Mouse (Mus musculus) MEL-GATA-1-ER (cell line): Measurements from ENCODE around the gene Myl7.
"Not testable (repeated sequence)": the region's sequence is repeated elsewhere in the genome, so short reads cannot be mapped to it uniquely, and the experiment has no call there.

Experiments
- DNase-seq: peaks from one replicate; pipeline ENCODE4 v3.0.0-alpha.2; 2012; ENCODE audit warnings: low read depth; ENCODE audit errors: extremely low read depth

Myl7 gene

DNA sequence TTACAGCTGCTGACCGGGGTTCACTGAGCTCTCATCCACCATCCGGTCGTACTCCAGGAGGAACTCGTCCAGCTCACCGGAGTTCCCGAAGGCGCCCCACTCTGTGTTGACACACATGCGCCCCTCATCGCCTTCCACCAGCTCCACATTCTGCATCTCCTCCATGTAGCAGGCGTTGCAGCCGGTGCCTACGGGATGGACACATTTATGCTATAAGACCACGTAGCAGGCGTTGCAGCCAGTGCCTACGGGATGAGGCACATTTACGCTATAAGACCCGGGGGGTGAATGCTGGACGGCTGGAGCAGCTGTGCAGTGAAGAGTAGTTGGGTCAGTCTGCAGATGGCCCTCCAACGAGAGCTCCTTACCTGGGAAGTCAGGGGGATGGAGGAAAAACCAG lies 5.8 kb upstream of the Myl7 start:
- DNase-seq, result no peak

DNA sequence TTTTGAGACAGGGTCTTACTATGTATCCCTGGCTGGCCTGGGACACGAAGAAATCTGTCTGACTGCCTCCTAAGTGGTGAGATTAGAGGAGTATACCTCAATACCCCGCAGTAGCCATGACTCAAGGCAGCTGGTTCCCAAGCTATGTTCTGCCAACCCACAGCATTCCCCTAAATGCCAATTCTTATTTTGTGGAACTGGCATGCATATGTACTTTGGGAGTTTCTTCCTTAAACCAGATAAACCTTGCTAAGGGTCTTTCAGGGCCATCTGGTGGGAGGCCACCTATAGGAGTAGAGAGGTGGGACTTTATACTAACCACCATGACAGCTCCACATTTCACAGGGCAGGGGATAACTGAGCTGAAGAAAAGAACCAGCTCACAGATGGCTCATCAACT lies 5.3 kb upstream of the Myl7 start:
- DNase-seq, result no peak

DNA sequence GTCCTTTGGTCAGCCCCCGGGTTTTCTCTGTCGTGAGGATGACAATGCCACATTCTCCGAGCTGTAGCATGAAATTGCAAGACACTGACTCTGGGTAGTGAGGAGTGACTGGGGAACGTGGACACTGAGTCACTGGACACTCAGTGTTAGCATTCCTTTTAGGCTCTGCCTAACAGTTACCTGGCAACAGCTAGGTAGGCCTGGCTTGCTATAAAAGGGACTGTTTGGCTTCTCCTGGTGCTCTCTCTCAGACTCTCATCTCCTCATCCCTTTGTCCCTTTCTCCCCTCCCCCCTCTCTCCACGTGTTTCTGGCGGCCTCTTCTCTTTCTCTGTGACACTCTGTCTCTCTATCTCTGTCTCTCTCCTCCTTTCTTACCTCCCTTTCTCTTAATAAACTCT lies 3.8 kb upstream of the Myl7 start:
- DNase-seq, result no peak

DNA sequence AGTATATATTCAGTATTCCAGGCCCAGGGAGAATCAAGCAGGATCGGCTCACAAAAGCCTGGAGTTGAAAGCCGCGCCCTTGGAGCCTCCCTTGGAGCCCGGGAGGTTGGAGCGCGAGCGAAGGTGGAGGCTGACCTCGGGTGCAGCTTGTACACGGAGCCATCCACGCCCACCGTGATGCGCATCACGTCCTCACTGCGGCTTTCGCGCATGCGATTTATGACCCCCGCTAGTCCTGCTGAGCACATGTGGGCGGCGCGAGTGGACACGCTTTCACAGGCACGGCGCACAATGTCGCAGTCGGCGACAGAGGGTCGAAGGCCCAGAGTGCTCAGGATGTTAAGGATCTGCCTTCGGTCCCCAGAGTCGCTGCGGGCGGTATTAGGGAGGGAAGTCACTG lies 3.4 kb upstream of the Myl7 start:
- no peak for DNase-seq

DNA sequence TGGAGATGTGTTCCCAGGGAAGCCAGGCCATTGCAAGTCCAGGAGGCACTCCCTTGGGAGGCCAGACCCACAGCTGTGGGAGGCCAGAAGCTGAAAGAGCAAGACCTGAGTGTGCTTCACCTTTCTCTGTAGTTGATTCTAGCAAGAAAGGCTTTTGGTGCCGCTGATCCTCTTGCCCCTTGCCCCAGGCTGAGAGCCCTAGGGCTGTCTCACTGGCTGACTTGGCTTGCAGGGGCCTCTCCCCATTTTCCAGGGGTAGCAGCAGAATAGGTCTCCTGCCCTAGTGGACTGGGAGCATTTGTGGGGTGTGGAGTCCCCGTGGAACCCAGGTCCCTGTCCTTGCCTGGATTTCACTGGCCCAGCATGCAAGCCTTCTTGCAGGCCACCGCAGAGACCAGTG lies 2.7 kb upstream of the Myl7 start:
- DNase-seq, result no peak

DNA sequence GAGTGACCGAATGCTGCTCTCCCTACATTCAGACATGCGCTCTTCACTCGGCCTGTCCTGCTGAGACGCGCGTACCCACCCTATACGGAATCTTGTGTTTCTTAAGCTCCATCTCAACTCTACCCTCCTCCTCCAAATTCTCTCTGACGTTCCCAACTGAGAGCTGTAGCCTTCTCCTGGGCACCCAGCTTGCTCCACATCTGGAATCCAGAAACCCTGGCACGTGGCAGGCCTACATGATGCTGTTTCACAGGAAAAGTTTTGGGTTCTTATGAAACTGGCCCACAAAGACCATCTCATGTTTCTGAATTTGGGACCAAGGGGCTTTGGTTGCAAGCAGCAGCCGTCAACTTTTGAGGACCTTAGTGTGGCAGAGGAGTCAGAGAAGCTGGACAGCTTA lies 704 bp upstream of the Myl7 start:
- DNase-seq, result no peak

DNA sequence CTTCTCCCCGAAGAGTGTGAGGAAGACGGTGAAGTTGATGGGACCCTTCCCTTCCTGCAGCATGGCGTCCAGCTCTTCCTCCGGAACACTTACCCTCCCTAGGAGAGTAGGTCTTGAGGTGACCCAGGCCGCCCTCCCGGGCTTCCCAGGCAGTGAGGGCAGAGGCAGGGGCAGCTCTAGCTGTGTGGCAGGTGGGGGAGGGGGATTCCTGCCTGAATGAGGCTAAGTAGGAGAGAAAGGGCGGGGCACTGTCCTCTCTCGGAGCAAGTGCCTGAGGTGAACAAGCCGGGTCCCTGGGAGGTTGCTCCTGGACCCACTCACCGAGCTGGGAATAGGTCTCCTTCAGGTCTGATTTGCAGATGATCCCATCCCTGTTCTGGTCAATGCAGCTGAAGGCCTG lies 743 bp downstream of the Myl7 start:
- DNase-seq, result no peak

DNA sequence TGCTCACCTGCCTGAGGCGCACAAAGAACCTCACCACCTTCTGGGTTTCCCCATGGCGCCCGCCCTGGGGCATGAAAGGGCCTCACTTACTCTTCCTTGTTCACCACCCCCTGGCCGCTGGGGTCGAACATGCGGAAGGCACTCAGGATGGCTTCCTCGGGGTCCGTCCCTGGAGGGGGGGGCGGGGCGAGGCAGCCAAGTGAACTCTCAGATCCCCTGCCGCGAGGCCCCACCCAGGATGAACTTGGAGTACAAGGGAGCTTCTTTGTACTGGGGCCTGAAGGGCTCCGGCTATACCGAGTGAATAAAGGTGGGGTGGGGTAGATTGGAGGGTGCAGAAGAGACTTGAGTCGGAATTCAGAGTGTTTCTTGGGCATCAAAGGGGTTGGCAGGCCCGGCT lies 1.4 kb downstream of the Myl7 start:
- DNase-seq, result no peak

DNA sequence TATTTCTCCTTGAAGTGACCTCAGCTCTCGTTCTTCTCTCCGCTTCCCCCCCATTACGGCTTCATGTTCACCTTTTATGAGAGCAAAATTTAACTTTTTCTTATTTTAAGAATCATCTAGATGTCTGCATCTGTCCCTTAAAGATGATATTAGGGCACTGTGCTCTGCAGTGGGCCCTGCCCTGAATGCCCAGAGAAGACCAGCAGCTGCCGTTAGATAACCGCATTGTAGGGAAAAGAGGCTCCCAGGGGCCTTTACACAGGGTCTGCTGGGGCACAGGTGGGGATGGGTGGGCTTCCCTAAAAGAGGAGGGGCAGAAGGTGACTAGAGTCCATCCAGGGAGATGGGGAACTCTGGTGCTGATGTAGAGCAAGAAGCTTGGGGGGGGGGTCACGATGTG lies 4.8 kb downstream of the Myl7 start:
- DNase-seq, result no peak

DNA sequence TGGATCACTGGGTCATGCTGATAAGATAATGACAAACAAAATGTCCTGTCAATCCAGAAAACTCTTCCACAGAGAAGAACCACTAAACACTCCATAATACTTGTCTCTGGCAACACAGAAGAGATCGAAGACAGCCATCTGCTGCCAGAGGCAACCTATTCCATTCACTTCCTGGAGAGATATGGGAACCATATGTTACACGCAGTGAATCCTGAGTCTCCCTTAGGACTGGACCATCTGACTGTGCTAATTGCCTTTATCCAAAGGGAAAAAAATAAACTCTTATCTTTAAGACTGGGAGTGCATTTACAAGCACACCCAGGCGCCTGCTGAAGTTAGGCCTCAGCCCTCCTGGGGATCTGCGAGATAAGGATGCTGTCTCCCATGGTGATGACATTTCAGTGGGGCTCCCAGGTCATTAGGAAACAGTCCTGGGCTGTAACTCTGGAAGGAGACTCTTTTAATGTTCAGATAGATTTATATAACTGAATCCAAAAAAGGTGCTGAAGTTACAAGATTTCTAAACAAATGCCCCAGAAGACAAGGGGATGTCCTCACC lies 5.7 kb downstream of the Myl7 start:
- no peak for DNase-seq

DNA sequence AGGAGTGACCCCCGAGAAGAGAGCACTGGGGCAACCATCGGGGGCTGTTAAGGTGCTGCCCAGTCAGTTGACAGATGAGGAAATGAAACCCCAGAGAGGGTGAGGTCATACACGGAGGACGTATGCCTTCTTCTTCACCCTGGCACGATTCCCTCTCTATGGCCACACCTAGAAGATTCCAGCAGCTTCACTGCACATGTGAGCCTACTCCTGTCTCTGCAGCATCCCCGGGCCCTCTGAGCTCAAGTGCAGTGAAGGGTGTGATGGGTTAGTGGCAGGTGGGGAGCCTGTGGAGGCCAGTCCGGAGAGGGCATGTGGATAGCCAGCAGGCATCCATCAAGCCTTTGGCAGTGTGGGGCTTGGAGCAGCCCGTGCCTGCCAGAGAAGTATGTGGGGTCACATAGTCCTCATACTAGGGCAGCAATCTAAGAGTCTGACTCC lies 6.4 kb downstream of the Myl7 start:
- no peak for DNase-seq

DNA sequence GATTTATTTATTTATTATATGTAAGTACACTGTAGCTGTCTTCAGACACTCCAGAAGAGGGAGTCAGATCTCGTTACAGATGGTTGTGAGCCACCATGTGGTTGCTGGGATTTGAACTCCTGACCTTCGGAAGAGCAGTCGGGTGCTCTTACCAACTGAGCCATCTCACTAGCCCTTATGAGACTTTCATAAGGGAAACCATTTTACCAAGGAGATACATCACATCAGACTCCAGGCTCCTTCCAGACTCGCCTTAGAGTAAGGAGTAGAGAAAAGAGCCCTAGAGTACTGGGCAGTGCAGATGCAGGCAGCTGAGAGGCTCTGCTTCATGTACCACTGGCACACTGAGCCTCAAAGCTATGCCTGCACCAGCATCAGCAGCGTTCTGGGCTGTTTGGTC lies 10.0 kb downstream of the Myl7 start:
- DNase-seq, result not testable (repeated sequence)

DNA sequence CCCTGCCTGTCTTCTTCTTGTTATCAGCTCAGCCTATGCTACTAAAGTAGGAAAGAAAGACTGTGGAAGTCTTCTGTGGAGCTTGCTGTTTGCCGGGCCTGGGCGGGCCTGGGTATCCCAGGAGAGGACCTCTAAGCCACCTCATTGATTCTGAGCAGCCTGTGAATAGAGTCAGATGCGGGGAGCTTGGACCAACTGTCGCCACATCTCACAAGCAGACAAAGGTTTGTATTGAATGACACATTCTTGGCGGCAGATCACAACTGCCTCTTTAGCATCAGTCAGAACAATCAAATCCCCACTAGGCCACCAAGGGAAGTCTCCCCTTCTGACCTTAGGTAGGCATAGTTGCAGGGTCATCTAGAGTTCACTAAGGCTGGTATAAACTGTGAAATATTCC lies 11.3 kb downstream of the Myl7 start:
- no peak for DNase-seq

DNA sequence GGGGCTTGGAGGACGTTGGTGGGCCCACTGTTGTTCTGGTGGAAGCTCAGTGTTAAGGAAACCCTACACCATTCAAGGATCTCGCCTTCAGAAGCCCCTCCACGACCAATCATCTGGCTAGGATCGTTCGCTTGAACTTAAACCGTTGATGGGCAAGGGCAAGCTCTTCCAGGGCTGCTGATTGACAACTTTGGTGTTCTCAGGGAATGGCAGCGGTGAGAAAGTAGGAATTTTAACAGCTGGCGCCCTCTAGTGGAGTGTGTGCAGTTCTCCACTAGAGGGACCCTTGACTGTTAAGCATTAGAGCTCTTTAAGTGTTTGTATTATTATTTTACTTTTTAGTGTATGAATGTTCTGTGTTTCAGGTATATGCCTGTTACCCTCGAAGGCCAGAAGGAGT lies 12.4 kb downstream of the Myl7 start:
- DNase-seq, result peak; percentile 39

DNA sequence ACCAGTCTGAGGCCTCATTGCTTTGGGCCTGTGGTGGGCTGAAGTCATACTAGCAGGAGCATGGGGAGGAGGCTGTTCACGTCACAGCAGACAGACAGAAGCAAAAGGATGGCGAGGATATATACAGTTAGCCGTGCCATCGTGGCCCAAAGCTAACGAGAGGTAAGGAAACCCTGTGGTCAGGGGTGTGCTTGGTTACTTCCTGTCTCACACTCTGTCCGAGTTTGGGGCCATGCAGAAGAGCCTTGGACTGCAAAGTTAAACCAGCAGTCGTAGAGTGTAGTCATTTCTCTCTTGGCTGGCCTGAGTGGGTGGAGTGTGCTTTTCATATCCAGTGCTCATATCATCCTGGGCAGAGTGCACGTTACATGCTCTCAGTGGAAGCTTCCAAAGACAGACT lies 16.1 kb downstream of the Myl7 start:
- DNase-seq, result no peak

DNA sequence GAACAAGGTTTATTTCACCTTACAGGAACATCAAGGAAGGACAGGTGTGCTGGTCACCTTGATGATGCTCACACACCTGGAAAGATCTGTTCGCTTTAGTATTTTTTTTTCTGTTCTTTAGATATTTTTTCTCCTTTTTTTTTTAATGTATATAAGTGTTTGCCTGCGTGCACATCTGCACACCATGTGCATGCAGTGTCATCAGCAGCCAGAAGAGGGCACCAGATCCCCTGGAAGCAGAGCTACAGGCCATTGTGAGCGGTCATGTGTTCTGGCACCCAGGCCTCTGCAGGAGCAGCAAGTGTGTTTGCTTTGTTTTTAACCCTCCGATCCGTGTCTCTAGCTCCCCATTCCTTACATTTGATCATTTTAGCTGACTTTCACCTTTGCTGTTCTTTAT lies 18.7 kb downstream of the Myl7 start:
- DNase-seq, result peak; percentile 69

DNA sequence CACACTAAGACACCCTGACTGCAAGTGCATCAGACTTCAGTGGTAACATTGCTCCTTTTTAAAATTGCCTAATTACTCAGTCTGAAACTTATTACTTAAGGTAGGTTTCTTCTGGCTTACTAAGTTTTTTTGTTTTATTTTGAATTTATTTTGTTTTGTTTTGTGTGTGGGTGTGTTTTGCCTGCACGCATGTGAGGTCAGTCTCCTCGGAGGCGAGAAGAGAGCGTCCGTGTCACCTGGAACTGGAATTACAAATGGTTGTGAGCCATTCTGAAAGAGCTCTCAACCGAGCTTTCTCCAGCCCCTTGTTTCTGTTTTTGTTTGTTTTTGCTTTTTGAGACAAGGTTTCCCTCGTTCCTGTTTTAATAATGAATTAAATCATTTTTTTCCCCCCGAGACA lies 19.9 kb downstream of the Myl7 start:
- DNase-seq, result no peak

DNA sequence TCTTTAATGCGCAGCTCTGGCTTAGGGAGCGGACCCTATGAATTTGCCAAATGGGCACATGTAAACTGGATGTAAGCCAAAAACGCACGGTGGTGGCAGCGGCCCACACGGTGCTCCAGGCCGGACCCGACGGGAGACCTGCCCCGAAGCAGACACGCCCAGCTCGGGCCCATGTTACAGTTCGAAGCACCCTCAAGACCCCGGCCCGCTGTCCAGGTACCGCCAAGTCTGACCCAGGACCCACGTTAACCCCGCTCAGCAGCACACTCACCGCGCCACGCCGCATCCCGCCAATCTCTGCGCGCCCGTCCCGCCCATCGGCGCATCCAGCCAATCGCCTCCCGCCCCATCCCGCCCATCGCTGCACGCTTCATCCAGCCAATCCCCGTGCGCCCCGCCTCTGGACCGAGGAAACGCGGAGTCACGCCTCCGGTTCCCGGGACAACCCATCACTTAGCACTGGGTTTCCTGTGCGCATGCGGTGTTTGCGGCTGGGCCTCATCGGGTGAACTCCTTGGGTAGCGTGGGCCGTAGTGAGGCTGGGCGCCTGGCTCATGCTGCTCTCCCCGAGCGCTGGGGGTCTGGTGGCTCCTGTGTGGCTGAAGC lies 20.6 kb downstream of the Myl7 start, which contains the start of gene Pold2:
TSS of gene Pold2 (minus strand) at position 372 of the 606 bp plus-strand sequence.
- DNase-seq, result peak; percentile 95

DNA sequence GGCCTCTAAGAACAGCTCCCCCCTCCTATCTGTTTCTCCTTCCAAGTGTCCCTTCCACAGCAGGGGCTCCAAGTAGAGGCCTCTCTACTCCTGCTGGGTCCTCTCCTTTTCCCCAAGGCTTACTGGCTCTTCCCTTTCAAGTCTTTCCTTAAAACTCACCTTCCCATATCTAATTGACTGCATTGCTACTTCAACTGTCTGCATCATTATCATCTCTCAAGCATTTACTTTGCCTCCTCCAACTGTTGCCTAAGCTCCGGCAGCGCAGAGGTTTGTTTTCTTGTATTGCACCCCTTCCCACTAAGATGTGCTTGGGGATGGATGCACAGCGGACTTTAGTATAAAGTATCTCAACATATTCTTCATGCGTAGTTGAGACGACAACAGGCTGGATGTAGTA lies 21.2 kb downstream of the Myl7 start:
- DNase-seq, result no peak

DNA sequence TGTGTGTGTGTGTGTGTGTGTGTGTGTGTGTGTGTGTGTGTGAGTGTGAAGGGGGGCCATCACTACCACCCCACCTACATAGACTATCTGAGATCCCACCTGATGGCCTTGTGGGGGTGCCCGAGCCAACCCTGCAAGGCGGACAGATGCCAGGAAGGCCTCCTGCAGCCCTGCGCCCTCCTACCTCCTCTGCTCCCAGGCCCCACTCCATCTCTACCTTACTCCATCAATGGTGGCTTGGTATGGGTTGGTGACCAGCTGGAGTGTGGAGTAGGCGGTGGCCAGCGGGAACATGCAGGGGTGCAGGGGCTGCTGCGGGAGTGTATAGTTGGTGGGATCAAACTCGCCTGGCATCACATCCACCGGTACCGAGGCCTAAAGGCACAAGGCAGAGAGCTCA lies 25.4 kb downstream of the Myl7 start:
- no peak for DNase-seq

DNA sequence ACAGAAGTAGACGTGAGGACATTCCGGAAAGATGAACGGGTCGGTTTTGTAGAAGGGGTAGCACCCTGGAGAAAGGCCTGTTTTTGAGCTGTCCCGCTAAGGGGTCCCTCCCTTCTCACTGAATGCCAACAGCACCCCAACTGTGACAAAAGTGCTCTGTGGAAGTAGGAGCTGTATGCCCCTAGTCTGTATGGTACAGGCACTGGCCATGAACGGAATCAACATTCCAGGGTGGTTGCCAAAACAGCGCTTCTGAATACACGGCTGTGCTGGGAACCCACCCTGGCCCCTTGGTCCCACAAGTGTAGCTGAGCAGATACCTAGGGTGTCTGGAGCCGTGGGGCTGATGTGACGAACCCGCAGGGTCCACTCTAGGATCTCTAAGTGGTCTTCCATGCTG lies 25.9 kb downstream of the Myl7 start:
- no peak for DNase-seq

DNA sequence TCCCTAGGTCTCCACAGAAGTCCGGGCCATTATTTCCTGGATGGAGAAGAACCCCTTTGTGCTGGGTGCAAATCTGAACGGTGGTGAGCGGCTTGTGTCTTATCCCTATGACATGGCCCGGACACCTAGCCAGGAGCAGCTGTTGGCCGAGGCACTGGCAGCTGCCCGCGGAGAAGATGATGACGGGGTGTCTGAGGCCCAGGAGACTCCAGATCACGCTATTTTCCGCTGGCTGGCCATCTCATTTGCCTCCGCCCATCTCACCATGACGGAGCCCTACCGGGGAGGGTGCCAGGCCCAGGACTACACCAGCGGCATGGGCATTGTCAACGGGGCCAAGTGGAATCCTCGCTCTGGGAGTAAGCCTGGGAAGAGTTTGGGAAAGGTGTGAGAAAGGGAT lies 28.5 kb downstream of the Myl7 start:
- DNase-seq, result no peak

DNA sequence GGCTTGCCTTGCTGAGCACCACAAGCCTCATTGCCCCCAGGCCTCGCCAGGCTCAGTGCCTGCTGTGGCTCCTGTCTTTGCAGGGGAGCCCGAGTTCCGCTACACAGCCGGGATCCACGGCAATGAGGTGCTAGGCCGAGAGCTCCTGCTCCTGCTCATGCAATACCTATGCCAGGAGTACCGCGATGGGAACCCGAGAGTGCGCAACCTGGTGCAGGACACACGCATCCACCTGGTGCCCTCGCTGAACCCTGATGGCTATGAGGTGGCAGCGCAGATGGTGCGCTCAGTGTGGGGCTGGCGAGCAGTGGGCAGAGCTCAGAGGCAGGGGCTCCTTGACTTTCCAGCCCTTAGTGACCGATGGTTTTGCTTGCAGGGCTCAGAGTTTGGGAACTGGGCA lies 29.3 kb downstream of the Myl7 start:
- DNase-seq, result no peak

DNA sequence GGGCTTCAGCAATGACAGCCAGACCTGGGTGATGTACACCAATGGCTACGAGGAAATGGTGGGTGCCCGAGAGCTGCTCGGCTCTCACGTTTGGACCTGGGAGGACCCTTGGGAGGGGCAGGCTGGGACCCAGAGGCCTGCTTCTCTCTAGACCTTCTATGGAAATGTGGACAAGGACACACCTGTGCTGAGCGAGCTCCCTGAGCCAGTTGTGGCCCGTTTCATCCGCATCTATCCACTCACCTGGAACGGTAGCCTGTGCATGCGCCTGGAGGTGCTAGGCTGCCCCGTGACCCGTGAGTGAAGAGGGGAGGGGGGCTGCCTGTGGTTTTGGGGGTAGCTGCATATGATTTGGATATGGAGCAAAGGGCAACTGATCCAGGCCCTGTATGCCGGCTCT lies 30.3 kb downstream of the Myl7 start:
- no peak for DNase-seq
